Mouse (Mus musculus) lung, postnatal 25 days (tissue): ENCODE measurements around the gene Daam1.

Experiments
- DNase-seq: peaks from one replicate; pipeline ENCODE4 v3.0.0; 2022; ENCODE audit warnings: low spot score

Gene Daam1

GRCm38 (mm10) chr12:71970791-71971654, 140.1 kb downstream of the Daam1 start:
- DNase-seq: peak; percentile 44

DNA sequence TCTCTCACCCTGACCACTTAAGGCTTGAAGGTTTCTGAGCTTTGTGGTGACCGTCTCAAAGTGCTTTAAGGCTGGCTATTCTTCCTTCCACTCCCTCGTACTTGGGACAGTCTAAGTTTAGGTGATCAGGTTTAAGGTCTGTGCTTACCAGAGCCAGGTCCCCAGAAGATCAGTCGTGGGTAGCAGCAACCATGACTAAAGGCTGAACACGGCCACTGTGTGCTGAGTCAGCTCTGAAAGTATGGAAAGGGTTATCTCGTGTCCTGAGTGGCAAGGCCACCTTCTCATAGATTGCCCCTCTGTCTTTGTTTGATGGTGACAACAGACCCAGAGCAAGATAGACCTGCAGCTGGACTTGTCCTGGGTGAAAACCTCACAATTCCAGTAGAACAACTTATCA, 141.2 kb downstream of the Daam1 start:
- no peak for DNase-seq

- no peak for DNase-seq
These were observed 141.9 kb downstream of the Daam1 start for GRCm38 (mm10) chr12:71972619-71973266.

DNA sequence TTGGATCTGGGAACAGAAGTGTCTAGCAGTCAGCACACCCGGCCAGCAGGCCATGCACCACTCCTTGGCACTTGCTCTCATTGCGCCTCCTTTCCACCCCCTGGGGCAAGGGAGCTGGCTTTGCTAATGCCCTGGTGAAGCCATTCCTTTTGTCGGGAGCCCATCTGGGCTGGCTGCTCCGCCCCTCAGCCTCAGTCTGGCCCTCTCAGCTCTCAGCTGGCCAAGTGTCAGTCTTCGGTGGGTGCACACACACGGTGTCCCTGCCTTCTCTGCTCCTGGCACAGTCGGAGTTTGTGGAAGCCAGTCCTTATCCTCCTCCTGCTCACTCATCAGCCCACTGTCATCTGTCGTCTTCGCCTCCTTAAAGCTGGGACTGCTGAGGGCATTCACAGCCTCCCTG, 142.7 kb downstream of the Daam1 start:
- DNase-seq: no peak

- no peak for DNase-seq
These were observed 144.7 kb downstream of the Daam1 start for GRCm38 (mm10) chr12:71975626-71976025.

DNA sequence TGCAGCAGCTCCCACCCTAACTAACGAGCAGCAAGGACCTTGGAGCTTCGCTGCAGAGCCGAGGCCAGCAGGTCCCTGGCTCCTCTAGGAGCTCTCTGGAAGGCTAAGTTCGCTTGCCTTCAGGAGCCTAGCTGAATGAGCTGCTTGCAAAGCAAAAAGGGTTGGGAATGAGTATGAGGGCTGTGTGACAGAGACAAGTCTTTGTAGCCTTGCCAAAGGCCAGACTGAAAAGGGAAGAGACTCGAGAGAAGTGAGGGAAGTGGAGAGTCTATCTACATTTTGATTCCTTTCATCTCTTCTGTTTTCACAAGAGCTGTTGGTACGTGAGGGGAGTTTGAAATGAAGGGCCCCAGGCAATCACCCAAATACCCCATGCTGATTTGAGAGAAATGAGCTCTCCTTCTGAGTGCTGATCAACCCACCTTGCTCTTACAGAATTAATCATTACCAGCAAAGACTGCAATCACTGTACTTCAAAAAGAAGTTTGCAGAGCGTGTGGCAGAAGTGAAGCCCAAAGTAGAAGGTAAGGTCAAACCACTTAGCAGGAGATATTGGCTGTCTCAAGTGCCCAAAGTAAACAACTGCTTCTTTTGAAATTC, 145.6 kb downstream of the Daam1 start:
- DNase-seq: peak; percentile 56

DNA sequence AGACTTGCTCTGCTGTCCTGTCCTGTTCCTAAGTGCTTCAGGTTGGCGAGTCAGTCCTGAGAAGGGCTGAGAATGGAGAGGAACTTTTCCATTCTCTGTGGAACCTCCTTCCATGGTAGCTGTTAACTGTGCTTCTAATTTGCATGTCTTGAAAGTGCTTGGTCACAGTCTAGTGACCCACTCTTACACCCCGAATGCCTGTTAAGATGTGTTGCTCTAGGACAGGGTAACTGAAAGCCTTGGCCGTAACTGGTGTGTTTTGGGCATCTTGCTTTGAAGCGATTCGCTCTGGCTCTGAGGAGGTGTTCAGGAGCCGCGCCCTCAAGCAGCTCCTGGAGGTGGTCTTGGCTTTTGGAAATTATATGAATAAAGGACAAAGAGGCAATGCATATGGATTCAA, 146.5 kb downstream of the Daam1 start:
- no peak for DNase-seq

DNA sequence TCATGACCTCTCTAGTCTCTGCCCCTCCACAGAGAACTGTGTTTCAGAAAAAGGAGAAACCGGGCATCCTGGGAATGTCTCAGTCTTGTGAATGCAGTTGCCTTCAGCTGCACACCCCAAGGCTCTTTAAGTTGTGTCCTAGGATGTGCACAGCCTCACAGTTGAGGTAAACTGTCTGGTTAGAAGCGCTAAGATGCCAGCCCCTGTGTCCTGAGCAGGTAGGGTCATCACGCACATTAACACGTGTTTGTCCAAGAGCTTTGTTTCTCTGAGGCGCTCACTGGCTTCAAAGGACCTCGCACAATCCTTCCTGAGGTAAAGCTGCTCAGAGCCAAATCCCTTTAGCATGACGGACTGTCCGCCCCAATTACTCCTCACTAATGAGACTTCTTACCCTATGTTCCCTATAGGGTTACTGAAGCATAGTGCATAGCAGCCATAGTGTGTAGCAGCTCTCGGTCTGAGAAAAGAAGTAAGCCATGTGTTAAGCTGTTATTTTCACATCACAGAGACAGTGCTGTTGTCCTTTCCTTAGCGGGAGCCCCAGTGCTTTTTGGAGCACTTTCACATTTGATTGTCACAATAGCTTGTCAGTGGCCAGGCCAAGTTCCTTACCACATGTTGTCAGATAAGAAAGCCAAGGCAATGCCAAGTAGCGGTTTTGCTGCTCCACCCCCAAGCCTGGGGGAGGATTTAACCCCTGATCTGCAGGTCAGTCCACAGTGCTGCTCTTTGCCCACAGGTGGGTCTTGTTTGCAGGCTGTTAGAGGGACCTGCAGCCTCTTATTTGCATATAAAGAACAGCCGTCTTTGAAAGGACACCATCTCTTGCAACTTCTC, 147.9 kb downstream of the Daam1 start:
- DNase-seq: no peak

- DNase-seq: no peak
These were observed 149.3 kb downstream of the Daam1 start for GRCm38 (mm10) chr12:71980166-71980565.

GRCm38 (mm10) chr12:71980746-71981145, 149.9 kb downstream of the Daam1 start:
- peak; percentile 31 for DNase-seq

DNA sequence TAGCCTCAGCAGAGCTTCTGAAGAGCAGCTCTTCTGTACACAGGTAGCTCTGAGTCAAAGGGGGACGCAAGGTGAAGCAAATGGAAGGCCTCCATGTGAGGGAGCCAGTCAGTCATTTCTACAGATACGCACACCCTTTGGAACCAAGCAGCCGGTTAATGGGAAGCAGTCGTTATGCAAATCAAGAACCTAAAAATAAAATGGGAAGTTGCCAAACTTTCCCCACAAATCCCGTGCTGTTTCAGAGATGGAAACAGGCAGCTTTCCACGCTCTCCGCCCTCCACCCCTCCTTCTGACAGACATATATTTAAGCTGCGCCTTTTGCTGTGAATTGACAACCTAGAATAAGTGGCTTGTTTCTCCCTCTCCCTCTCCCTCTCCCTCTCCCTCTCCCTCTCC, 150.4 kb downstream of the Daam1 start:
- DNase-seq: no peak

GRCm38 (mm10) chr12:71981791-71982190, 150.9 kb downstream of the Daam1 start:
- DNase-seq: no peak

GRCm38 (mm10) chr12:71983102-71983715, 152.3 kb downstream of the Daam1 start:
- peak; percentile 19 for DNase-seq

- no peak for DNase-seq
These were observed 156.3 kb downstream of the Daam1 start for GRCm38 (mm10) chr12:71987161-71987560.

- DNase-seq: no peak
These were observed 157.0 kb downstream of the Daam1 start for GRCm38 (mm10) chr12:71987885-71988284.

DNA sequence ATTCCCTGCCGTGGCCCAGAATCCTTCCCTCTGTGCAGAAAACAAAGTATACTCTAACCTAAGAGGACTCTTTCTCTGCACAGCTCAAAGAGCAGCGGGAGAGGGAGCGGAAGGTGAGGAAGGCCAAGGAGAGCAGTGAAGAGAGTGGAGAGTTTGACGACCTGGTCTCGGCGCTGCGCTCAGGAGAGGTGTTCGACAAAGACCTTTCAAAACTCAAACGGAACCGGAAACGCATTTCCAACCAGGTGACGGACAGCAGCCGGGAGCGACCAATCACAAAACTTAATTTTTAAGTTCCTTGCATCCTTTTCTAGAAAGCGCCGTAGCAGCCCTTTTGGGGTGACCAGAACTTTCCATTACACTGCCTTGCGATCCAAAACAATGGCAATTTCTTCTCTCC, 158.7 kb downstream of the Daam1 start:
- DNase-seq: no peak

DNA sequence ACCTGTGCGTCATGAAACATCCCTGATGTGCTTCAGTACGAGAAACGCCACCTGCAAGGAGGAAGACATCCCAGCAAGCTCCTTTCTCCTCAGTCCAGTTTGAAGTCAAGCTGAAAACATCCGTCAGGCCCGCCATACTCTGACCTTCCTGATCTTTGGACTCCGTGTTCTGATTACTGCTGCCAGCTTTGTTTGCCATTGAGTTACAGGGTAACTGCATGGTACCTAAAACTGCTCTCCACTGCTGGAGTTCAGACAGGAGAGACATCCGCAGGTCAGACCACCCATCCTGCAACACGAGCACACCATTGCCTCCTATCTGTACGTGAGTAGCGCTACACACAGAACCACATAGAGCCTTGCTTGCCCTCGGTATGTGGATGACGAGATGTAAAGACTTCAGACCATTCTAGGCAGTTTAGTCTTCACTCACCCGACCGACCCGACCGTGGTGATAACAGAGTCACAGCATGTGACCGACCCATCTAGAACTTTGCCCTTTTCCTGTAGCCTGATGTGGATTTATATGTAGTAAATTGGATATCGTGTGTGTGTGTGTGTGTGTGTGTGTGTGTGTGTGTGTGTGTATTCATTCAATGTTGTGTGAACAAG, 161.8 kb downstream of the Daam1 start:
- no peak for DNase-seq

GRCm38 (mm10) chr12:71995831-71996230, 165.0 kb downstream of the Daam1 start:
- DNase-seq: no peak

- no peak for DNase-seq
These were observed 166.0 kb downstream of the Daam1 start for GRCm38 (mm10) chr12:71996920-71997319.

- DNase-seq: no peak
These were observed 166.5 kb downstream of the Daam1 start for GRCm38 (mm10) chr12:71997364-71997763.

DNA sequence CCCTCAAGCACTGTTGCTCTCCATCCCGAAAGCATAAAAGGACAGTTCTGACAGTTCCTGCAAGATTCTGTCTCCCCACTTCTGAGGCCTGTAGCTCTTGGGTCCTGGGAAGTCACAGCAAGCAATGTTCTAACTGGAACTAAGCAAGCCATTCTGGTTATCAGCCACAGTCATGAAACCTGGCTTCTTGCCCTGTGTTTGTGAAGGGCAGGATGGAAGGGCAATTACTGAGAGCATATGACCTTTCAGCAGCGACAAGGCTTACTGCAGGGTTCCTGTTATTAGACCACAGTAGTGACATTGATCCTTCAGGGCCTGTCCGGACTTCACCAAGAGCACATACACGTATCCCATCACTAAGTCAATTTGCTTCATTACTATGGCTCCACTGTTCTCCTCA, 167.8 kb downstream of the Daam1 start:
- peak; percentile 54 for DNase-seq
